Mouse (Mus musculus) adrenal gland, postnatal 0 days (tissue): ENCODE measurements around the gene Zfp609. TPM values are rescaled to one million over a fixed set of nuclear protein-coding genes. Genes with fewer than 3 reads are reported as not detected.

Experiments used
- polyA plus RNA-seq: library from polyadenylated mRNA; unstranded; fragments of >200 nt; fragmentation: Nextera tagmentation; extraction: Ambion mirVana; gene quantifications from 2 replicates; pipeline ENCODE4 v1.2.1, GENCODE M21; 2015

Zfp609 gene
- 5.1 and 5.5 TPM in 2 replicates for polyA plus RNA-seq

GRCm38 (mm10) chr9:65827344-65828015, at the start of gene Zfp609:
TSS of gene Zfp609 (minus strand) at chr9:65827564.

DNA sequence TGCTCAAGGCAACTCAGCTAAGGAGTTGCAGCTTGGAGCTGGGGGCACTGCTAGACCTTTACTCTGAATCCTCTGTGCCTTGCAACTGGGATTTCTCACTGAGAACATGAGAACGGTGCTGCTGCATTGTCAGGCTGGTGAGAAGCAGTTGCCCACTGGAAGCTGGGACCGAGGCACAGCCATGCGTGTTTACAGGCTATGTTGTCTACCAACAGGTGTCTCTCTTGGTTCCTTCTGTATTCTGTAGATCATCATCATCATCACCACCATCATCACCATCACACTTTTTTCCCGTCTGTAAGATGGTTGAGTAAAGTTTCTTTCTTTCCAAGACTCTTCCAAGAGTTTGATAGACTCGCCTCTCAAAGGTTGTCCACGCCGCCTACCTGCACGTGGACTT, 159.7 kb downstream of the Zfp609 start, which contains the start of gene Oaz2:
Oaz2 (plus strand) TSS at position 301 of the 400 bp plus-strand sequence.

Other genes with a start within 250 kb of the Zfp609 start
- 21.8 and 32.3 TPM in 2 replicates for gene Plekho2, start 247.5 kb downstream of the Zfp609 start, polyA plus RNA-seq
- gene Pif1, start 240.4 kb downstream of the Zfp609 start, polyA plus RNA-seq, result 1.6 and 2.4 TPM in 2 replicates
- 17.9 and 26.3 TPM in 2 replicates for gene Rbpms2, start 197.9 kb downstream of the Zfp609 start, polyA plus RNA-seq
- 278 and 284 TPM in 2 replicates for gene Oaz2, start 159.6 kb downstream of the Zfp609 start, polyA plus RNA-seq
- gene Pclaf, start 62.7 kb upstream of the Zfp609 start, polyA plus RNA-seq, result 43.7 and 47.2 TPM in 2 replicates
- 21.3 and 27.4 TPM in 2 replicates for gene Trip4, start 81.2 kb upstream of the Zfp609 start, polyA plus RNA-seq
- 6.3 and 8.7 TPM in 2 replicates for gene Csnk1g1, start 81.4 kb upstream of the Zfp609 start, polyA plus RNA-seq
- 632 and 633 TPM in 2 replicates for gene Ppib, start 232.7 kb upstream of the Zfp609 start, polyA plus RNA-seq
- gene Snx22, start 242.2 kb upstream of the Zfp609 start, polyA plus RNA-seq, result 0.72 and 1.9 TPM in 2 replicates